Mouse (Mus musculus): Measurements from ENCODE around the gene Acbd4.

Gene Acbd4

DNA sequence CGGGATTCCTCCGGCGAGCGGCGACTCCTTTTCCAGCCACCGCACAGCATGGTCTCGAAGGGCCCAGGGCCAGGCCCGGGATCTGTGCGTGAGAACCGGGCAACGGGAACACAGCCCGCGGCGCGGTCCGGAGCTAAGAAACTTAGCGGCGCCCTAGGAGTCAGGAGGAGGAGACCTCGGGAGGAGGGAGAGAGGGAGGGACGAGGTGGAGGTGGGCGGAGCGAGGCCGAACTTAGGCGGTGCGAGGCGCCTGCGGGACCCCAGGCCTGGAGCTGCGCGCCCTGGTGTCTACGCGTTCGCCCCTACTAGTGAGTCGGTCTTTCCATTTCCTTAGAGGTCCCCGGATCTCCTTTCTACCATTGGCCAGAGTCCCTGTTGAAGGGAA, at the start of gene Acbd4, which contains the start of gene Plcd3:
TSS of gene Acbd4 (plus strand) at position 202 of the 385 bp plus-strand sequence.
TSS of gene Plcd3 (minus strand) at position 178 of the 385 bp plus-strand sequence.
- DNase-seq (ENCODE audit: low read depth, low spot score): peak; percentile 85

DNA sequence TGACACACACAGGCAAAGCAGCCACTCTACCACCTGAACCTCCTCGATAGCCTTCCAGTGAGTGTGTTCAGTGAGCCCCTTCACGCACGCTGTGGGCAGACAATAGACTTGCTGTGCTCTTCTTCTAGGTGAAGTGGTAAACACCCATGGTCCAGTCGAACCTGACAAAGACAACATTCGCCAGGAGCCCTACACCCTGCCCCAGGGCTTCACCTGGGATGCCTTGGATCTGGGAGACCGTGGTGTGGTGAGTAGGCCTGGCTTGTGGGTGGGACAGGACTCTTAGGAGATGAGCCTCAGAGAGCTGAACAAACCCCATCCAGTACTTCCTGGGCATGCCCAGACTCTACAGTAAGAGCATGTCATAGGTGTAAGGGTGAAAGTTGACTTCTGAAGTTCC, 49.4 kb upstream of the Acbd4 start:
- DNase-seq (ENCODE audit: low read depth, low spot score): no peak

DNA sequence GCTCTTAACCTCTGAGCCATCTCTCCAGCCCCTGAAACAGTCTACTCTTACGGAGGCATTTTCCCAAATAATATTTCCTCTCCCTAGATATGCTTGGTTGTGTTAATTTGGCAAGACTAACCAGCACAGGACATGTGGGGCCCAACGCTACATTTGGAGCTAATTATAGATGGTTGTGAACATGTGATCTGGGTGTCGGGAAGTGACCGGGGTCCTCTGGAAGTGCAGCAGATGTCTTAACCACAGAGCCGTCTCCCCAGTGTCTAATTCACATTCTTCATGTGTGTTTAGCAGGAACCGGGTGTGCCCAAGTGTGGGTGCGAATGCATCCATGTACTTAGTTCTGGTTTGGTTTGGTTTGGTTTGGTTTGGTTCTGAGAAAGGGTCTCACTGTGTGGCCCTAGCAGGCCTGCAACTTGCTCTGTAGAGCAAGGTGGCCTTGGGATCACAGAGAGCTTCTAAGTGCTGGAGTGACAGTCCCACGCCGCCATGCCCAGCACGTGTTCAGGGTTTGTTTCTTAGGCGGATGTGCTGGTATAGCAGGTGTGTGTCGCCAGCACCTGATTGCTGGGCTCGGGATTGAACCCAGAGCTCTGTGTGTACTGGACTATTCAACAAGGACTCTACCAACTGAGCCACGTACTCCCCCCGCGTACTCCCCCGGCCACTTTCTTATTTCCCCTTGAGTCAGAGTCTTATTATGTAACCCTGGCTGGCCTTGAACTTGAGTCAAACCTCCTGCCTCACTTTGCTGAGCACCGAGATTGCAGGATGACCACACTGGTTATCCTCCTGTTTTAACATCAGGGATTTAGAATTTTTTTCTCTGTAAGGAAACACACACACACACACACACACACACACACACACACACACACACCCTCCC, 48.0 kb upstream of the Acbd4 start:
- DNase-seq (ENCODE audit: low read depth, low spot score): no peak

DNA sequence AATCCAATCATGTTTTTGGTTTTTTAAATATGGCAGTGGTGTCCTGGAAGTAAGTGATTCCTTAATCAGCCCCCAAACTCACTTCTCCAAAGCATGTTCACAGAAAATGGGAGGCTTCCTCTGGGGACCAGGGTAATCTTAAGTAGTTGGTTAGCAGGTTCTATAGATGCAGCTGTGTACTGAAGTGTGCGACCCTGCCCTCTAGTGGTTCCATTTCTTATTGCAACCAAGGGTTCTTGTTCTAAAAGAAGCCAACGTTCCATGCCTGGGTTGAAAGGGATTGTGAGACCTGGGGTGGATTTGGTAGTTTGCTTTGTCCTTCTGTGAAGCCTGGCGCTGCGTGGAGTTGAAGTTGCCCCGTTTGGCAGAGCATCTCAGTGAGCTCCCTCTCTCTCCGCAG, 46.7 kb upstream of the Acbd4 start:
- DNase-seq (ENCODE audit: low read depth, low spot score): peak; percentile 94

DNA sequence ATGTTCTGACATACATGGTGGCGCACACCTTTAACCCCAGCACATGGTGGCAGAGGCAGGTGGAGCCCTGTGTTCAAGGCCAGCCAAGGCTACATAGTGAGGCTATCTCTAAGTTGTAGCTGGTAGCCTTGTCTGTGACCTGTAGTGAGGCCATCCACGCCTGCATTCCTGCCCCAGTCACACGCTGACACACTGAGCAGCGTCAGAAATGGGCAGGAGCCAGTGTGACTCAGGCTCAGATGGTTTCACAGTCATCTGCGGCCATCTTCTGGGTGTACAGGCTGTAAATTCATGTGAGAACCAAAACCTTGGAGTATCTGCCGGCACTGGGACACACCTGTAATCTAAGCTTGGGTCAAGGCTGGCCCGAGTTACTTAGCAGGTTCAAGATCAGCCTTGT, 44.8 kb upstream of the Acbd4 start:
- DNase-seq (ENCODE audit: low read depth, low spot score): peak; percentile 84

DNA sequence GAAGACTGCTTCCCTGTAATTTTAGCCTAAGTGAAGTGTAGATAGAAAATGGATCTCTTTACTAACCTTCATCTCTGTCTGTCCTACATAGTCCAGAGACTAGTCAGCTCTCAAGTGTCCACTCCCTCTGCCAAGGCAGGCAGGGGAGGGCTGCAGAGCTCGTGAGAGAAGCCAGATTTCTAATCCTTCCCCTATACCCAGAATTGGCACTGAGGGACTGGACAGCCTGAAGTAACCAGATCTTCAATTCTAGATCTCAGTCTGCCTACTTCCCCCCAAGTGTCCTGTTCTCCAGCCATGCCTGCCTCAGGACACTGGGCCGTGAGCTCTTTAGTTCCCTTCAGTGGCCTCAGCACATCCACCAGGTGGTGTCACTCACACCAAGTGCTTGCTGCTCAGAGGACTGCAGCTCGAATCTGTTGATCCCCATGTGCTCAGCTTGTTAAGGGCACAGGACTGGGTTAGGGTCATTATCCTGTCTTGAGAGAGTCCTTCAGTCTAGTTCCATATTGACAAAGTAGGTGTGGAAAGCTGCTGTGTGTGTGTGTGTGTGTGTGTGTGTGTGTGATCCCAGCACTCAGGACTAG, 42.9 kb upstream of the Acbd4 start:
- DNase-seq (ENCODE audit: low read depth, low spot score): no peak

DNA sequence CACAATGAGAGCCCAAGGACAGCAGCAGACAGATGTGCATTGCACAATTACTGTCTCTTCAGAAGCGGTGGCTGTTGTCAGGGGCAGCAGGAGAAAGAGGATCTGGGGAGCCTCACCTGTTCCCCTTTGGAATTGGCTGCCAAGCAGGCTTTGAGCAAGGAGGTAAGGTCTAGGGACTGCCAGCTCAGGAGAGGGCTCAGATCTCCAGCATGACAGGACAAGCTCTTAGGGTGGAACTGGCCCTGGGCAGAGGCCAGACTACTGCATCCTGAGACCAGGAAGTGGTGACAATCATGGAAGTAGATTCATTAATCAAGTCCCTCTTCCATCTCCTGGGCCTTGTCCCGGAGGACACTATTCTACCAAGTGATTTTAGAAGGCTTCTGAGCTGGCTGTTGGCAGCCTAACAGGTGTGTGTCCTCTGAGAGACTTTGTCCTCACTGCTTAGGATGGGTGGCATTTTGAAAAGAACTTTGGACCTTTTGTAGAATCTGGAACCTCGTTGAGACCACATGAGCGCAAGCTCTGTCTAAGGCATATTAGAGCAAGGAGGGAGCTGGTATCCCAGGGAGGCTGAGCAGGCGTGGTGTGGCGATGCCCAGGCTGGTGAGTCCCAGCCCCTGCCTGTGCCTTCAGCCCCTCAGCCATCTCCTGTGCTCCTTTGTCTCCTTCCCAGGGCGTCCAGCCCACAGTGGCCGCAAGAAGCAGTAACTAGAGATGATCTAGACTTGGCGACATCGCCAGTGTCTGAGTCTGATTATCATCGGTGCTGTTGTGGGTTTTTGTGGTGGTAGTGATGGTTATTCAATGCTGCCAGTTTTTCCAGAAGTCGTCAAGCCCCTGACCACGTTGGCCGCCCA, 35.1 kb upstream of the Acbd4 start:
- peak; percentile 39 for DNase-seq (ENCODE audit: low read depth, low spot score)

DNA sequence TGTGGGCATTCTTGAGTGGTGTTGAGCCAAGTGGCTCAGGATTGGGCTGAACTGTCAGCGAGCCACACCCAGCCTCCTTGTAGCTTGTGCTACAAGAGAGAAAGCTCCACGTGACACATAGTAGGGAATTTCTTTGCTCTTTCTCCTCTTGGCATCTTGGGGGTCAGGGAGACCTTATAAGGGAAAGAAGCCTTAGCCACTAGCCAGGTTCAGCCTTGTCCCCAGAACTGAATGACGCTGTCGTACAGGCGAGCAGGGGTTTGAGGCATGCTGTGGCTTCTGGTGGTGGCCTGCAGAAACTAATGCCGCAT, 34.5 kb upstream of the Acbd4 start:
- DNase-seq (ENCODE audit: low read depth, low spot score): no peak

DNA sequence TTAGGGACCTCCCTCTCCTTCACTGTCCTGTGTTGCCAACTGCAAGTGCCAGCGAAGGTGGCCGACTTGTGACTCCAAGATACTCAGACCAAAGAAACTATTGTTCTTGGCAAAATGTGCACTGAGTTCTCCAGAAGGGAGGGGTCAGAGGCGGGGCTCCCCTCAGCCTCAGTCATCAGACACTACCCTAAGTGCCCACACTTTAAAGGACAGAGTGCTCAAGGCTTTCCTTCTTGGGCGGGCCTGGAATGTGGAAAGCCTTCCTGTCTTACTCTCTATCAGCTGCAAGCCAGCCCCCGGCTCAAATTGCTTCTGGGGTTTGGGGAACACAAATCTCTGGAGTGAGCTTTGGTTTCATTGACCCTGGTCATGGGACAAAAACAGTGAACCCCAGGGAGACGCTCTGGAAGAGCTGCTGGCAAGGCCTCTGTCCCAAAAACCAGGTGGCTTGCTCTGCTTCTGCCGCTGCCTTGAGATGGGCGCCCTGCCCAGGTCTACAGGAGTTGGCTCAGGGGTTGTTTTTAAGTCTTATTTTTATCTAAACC, 34.0 kb upstream of the Acbd4 start:
- peak; percentile 74 for DNase-seq (ENCODE audit: low read depth, low spot score)

DNA sequence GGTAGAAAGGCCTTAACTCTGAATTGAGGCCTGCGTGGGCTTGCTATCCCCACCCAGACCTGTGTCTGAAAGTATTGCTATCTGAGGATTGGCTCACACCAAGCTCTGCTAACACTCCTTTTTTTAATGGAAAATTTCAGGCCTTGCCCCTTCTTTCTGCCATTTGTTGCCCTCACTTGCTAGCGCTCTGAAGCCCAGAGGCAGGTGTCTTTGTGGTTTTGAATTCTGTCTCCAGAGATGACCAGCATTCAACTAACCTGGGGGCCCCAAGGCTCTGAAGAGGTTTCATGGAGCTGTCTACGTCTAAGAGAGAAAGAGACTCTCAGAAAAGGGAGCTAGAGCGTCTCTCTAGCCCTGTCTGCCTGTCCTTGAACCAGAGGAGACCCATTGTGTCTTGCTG, 33.2 kb upstream of the Acbd4 start:
- no peak for DNase-seq (ENCODE audit: low read depth, low spot score)

DNA sequence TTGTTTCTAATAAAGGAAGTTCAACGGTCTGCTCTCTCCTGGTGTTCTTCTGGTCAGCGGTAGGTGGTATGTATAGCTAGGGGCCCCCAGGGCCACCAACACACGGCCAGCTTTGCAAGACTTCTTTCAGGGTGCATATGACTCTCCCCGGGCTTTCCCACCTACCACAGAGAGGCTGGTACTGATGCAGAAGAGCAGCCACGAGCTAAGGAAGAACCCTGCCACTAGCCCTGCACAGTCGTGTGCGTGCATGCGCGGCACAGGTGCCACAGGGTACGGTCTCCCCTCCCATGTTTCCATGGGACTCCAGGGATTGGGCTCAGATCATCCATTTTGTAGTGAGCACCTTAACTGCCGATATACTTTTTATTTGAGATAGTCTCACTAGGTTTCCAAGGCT, 32.6 kb upstream of the Acbd4 start:
- DNase-seq (ENCODE audit: low read depth, low spot score): no peak

DNA sequence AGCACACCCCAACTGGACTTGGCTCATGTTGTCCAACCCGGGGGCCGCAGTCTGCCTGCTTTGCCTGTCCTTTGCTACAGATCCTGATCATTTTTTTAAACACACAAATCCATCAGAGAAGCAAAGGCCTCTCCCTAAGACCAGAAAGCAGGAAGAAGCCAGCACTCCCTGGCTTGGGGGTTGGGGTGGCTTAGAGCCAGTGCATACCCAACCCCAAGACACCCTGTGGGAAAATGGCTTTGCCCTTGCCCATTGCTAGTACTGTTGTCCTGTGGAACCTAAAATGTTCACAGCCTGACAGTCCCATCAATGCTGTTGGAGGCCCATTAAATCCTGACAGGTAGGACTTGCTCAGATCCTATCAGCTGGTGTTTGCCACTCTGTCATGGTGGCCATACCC, 31.8 kb upstream of the Acbd4 start:
- no peak for DNase-seq (ENCODE audit: low read depth, low spot score)

DNA sequence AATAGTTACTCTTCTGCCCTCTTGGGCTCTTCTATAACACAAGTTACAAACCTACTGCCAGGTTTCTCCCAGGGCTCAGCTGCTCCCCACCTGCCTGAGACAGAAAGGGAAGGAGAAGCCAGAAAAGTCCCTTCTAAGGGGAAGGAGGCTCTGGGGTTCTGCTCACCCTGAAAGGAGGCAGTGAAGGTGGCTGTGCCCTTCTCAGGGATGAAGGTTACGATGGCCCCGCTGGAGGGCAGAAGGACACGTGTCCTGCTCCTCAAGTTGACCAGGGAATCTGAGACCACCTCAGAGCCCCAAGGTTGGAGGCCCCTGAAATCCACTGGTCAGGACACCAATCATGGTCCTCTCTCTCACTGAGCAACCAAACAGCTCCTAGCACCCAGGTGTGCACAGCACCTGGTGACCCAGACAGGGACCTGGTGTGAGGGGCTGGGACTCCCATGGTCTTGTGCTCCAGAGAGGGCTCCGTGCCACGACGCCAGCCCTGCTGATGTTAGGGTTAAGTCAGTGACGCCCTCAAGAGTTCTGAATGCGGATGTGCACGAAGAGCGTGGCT, 31.1 kb upstream of the Acbd4 start:
- DNase-seq (ENCODE audit: low read depth, low spot score): no peak

DNA sequence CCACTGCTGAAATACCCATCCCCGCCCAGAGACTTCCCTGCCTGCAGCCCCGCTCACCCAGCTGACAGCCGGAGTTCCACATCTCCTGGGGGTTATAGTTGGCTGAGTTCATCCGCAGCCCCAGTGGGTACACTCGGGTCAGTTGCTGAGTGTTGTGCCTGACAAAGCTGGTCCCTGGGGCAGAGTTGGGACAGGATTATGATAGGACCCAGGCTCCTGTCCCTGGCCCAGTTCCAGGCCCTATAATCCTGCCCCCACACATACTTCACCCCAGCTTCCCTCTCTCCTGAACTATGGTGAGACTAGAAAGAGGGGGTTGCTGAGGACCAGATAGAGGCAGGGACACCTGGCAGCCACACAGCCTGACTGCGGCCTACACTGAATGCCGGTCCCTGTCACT, 27.8 kb upstream of the Acbd4 start:
- DNase-seq (ENCODE audit: low read depth, low spot score): no peak

DNA sequence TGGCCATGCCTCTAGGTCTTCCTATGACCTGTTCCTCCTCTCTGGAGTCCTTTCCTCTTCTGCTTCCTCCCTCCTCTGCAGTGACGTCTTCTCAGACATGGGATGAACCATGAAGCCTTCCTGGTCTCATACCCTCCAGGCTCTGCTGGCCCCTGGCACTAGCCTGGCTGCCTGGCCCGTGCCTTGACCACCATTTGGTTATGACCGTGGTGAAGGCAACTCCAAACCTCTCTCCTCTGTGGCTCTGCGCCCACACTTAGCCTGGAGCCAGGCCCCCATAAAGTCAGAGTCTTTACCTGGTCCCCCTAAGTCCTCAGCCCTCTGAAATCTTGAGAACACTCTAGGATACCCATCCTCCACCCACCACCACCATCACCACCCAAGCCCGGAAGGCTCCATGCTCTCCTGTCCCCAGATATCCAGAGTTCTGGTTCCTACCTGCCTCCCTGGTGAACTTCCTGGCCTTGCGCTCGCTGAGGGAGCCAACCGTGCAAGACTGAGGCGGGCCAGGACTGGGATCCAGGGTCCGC, 27.3 kb upstream of the Acbd4 start:
- DNase-seq (ENCODE audit: low read depth, low spot score): no peak

DNA sequence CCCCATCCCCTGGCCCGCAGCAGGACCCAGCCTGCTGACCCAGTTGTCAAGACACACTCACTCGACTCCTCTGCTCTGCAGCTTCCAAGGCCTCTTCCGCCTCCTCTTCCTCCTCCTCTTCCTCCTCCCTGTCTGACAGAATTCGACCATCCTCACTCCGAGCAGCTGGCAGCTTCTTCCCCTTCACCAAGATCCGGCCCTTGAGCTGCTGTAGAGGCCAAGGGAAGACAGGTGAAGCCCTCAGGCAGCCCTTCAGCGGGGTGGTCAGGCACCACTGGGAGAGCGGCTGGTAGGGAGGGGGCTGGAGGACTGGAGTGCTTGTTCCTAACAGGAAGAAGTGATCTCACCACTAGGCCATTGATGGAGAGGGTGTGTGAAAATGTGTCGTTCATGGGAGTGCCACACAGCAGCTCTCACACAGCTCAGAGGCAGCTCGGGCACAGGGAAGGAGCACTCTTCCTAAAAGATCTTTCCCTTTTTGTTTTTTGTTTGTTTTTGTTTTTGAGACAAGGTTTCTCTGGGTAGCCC, 26.6 kb upstream of the Acbd4 start:
- DNase-seq (ENCODE audit: low read depth, low spot score): no peak

DNA sequence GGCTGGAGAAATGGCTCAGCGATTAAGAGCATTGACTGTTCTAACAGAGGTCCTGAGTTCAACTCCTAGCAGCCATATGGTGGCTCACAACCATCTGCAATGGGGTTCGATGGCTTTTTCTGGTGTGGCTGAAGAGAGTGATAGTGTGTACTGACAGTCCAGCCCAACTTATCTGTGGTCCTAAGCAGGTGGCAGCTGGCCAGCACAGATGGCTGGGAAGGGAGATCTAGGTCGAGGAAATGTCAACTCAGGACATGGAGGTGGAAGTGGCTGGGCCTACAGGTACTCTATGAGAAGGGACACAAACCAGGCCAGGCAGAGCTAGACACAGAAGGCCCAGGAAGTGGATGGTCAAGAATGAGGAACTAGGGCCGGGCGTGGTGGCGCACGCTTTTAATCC, 25.5 kb upstream of the Acbd4 start:
- DNase-seq (ENCODE audit: low read depth, low spot score): no peak

DNA sequence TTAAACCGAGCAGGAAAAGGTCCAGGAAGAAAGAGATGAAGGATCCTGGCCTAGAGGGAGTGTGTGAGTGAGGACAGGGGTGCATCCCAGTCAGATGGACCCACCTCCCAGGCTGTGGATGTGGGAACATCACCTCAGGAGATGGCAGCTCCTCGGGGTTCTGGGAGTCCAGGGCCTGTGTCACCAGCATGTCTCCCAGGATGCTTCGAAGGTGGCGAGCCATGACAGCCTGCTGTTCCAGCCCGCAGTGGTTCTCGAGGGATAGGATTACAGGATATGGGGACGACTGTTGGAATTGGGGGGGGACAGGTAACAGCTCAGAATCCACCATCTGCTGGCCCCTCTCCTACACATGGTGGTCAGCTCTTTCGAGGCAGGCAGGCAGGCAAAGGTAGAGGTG, 24.9 kb upstream of the Acbd4 start:
- DNase-seq (ENCODE audit: low read depth, low spot score): no peak

DNA sequence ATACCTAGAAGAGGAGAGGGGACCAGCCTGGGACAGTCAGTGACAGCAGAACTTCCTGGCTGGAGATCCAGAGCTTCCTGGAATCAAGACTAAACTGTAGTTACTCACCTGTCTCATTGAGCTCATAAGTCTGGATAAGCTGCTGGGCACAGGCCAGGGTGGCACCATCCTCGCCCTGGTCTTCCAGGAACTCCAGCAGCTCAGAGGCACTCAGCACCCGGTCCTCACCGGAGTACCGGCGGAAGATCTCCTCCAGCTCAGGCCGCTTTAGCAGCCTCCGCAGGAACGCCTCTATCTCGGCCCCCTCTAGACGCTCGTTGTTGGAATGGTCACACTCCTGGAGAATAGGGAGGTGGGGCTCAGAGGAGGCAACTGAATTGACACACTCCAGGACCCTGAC, 23.4 kb upstream of the Acbd4 start:
- no peak for DNase-seq (ENCODE audit: low read depth, low spot score)

DNA sequence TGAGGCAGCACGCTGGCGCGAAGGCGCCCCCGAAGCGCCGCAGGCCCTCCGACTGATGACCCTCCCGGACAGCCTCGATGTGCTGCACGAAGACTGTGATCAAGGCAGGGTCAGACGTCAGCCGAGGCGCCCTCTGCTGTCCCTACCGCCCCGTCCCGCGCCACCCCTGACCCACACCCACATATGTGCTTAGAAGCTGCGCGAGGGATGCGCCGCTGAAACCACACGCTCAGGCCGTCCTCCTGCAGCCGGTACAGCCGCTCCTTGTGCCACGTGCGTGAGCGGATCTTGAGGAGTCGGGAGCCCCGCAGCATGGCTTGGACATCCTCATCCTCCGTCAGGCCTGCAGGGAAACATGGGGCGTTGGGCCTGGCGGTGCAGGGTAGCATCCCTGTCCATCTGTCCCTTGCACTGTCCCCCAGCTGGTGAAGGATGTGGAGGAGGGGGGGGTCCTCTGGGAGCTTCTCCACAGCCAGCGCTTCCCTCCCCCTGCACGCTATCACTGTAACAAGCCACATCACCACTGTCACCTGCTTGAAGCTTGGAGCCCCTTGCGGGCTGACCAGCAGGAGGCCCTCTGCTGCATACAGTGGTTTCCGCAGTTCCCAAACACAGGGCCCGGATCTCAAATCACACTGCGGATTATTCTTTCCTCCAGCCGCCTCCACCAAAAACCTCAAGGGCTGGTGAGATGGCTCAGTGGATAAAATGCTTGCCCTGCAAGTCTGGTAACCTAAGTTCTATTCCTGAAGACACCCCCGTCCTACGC, 21.0 kb upstream of the Acbd4 start:
- no peak for DNase-seq (ENCODE audit: low read depth, low spot score)

DNA sequence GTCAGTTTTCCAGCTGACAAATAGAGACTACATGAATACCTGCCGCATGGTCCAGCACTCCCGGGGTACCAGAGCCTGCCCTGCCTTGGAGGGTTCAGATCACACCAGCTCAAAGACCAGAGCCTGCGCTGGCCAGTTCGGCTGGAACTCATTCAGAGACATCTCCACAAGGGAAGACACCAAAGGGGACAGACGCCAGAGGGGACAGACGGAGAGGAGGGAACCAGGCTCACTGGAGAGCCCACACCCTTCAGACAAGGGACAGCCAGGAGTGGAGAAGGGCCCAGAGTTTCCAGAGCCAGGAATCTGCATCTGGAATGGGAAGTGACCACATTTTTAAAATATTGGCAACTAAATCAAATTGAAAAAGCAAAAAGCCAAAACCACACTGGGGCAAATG, 19.9 kb upstream of the Acbd4 start:
- DNase-seq (ENCODE audit: low read depth, low spot score): peak; percentile 25

All from 3T3-L1 (cell line).